Mouse (Mus musculus) stomach, embryonic 16.5 days (tissue): ENCODE measurements around the gene Mtrf1. TPM values are rescaled to one million over a fixed set of nuclear protein-coding genes. Genes with fewer than 3 reads are reported as not detected.

Experiments
- ATAC-seq: fragments of 200-750 bp; cut with Nextera tagmentation; 2 replicates; pipeline ENCODE4 v1.8.0; 2017; ENCODE audit warnings: moderate number of reproducible peaks, moderate TSS enrichment; ENCODE audit not compliant: insufficient read depth, low FRiP score
- H3K27ac ChIP-seq: fragments of 300-500 bp; sonication (generic); 2 replicates; pipeline ENCODE4 v1.5.1; 2014; ENCODE audit warnings: low read length
- H3K27me3 ChIP-seq: fragments of 300-500 bp; sonication (generic); 2 replicates; pipeline ENCODE4 v1.6.1; 2014; ENCODE audit warnings: low read length, control low read depth, mixed read lengths; ENCODE audit not compliant: control insufficient read depth, insufficient read depth
- H3K36me3 ChIP-seq: fragments of 300-500 bp; sonication (generic); 2 replicates; pipeline ENCODE4 v1.6.1; 2014; ENCODE audit warnings: low read length; ENCODE audit not compliant: control insufficient read depth, insufficient read depth
- H3K4me1 ChIP-seq: fragments of 300-500 bp; sonication (generic); 2 replicates; pipeline ENCODE4 v1.6.1; 2014; ENCODE audit warnings: low read length, control low read depth, mixed read lengths; ENCODE audit not compliant: control insufficient read depth, insufficient read depth
- H3K4me2 ChIP-seq: fragments of 300-500 bp; sonication (generic); 2 replicates; pipeline ENCODE4 v1.6.1; 2014; ENCODE audit warnings: low read depth, low read length, mixed read lengths
- H3K4me3 ChIP-seq: fragments of 300-500 bp; sonication (generic); replicated peaks from 2 replicates; pipeline ENCODE4 v1.5.1; 2014; ENCODE audit warnings: mild to moderate bottlenecking, low read length
- H3K9ac ChIP-seq: fragments of 300-500 bp; sonication (generic); 2 replicates; pipeline ENCODE4 v1.6.1; 2014; ENCODE audit warnings: low read length
- H3K9me3 ChIP-seq: fragments of 300-500 bp; sonication (generic); replicated peaks from 2 replicates; pipeline ENCODE4 v1.6.1; 2016; ENCODE audit warnings: low read length, control low read depth; ENCODE audit not compliant: control insufficient read depth
- WGBS: fragments of 180-500 bp; shearing (Covaris S2); extraction: QIAGEN DNeasy Blood & Tissue Kit; methylation state at CpG from one replicate; pipeline ENCODE4 v1.1.7; 2014; 5-methylcytosine and 5-hydroxymethylcytosine counted together
- polyA plus RNA-seq: library from polyadenylated mRNA; unstranded; fragments of >200 nt; fragmentation: Nextera tagmentation; extraction: Ambion mirVana; gene quantifications from 2 replicates; pipeline ENCODE4 v1.2.1, GENCODE M21; 2015

Gene Mtrf1
- polyA plus RNA-seq, 1 experiment from 2014 or later = 9.8 TPM

DNA sequence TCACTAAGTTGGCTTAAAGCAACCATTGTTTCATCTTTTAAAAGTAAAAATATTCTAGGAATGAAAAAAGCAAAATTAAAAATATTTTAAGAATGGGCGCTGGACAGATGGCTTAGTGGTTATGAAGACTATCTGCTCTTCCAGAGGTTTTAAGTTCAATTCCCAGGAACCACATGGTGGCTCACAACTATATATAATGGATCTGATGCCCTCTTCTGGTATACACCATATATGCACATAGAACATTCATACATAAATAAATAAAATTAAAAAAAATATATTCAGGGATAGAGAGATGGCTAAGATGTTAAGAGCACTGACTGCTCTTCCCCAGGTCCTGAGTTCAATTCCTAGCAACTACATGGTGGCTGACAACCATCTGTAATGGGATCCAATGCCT, 68.1 kb downstream of the Mtrf1 start:
- Histone ChIP-seq H3K4me3 (no peak overlapping the region), H3K9me3 (no peaks in the 10 kb centered on the region), H3K27ac (no peak overlapping the region), H3K9ac (no peak overlapping the region), H3K27me3 (no peaks in the 10 kb centered on the region), H3K4me2 (no peak overlapping the region), H3K36me3 (peaks cover 17% of the 10 kb centered on the region), H3K4me1 (no peaks in the 10 kb centered on the region)
- ATAC-seq = no peak
- 91% methylated on average over 1 of the region's 1 CpGs for WGBS

DNA sequence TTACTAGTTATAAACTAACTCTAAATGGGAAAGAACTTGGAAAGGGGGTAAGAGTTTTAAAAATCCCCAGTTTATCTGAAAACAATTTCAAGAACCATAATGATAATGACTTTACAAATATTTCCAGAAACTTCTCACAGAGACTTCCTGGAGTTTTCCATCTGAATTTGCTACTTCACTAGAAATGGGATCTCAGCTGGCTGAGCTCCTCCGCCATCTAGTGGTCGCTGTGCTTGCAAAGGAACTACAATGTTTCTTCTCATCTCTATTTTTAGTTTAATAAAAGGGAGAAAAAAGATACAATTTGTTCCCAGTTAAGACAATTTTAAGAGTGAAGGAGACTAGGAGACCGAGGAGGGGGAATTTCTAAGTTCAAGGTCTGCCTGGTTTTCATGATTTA, 70.0 kb downstream of the Mtrf1 start:
- Histone ChIP-seq H3K9ac (no peak overlapping the region), H3K27me3 (no peaks in the 10 kb centered on the region), H3K27ac (no peak overlapping the region), H3K36me3 (peaks cover 23% of the 10 kb centered on the region; the same call in 1 of the 2 replicates), H3K4me1 (no peaks in the 10 kb centered on the region), H3K4me2 (no peak overlapping the region), H3K9me3 (no peaks in the 10 kb centered on the region), H3K4me3 (no peak overlapping the region)
- WGBS = 20% methylated on average over 3 of the region's 3 CpGs
- ATAC-seq = no peak

Other genes with a start within 250 kb of the Mtrf1 start
- not detected in 2 replicates for gene Zfp957, start 150.4 kb upstream of the Mtrf1 start, polyA plus RNA-seq
- 56.3 and 57.8 TPM in 2 replicates for gene Rgcc, start 96.1 kb upstream of the Mtrf1 start, polyA plus RNA-seq
- gene Naa16, start 7.0 kb upstream of the Mtrf1 start, polyA plus RNA-seq = 29.6 and 39.0 TPM in 2 replicates
- 8.9 and 10.1 TPM in 2 replicates for gene Kbtbd7, start 28.7 kb downstream of the Mtrf1 start, polyA plus RNA-seq
- 1.4 and 1.8 TPM in 2 replicates for gene Kbtbd6, start 54.1 kb downstream of the Mtrf1 start, polyA plus RNA-seq
- 18.0 and 19.2 TPM in 2 replicates for gene Elf1, start 83.4 kb downstream of the Mtrf1 start, polyA plus RNA-seq
- gene Wbp4, start 83.7 kb downstream of the Mtrf1 start, polyA plus RNA-seq = 32.4 and 36.4 TPM in 2 replicates
- 95.9 and 102 TPM in 2 replicates for gene Sugt1, start 189.9 kb downstream of the Mtrf1 start, polyA plus RNA-seq